ENCODE assay signal across 14 mouse cellular contexts in the genomic region with DNA sequence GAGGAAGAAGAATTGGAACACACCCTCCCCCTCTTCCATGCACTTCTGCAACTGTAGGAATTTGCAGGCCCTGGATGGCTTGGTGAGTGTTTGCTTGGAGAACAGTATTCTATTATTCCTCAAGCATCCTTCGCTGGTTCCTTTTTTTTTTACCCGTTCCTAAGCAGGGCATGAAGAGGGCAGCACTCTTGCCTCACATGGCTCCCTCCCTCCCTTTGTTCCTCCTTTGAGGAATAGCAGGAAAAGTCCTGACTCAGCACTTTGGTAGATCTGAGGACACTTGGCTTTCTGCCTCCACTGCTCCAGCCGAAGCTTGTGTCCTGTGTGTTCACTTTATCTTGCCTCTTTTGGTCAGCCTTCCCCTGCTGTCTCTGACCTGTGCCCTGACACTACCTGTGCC.
A peak's percentile ranks its signal among the peaks of the same experiment; 100 is the strongest.
DNase-seq lines count a peak whose midpoint lies in the region; ATAC-seq lines count a peak whose summit lies in the region.
"Had no signal": no experiment of that assay in that cellular context is flagged by ENCODE, and none has a peak within 500 bp of the region (broad histone marks: within the 10 kb centered on the region; RNA-seq: fewer than 3 reads in every experiment).

No protein-coding gene starts in this region.

- no peaks in the 10 kb centered on the region for H3K27me3 ChIP-seq in forebrain, embryonic 14.5 days (replicated peaks; ENCODE audit: control insufficient read depth, insufficient read depth, low read length)
- no peaks in the 10 kb centered on the region for H3K27me3 ChIP-seq in forebrain, embryonic 10.5 days (ENCODE audit: poor library complexity, severe bottlenecking)
- no peaks in the 10 kb centered on the region for H3K27me3 ChIP-seq in midbrain, embryonic 11.5 days (ENCODE audit: control insufficient read depth, insufficient read depth, low read length)
- 0 out of 2 replicates have a peak, but pooled peaks cover 2% of the 10 kb centered on the region for H3K27me3 ChIP-seq in midbrain, embryonic 13.5 days
- H3K27me3 ChIP-seq in heart, embryonic 12.5 days (replicated peaks), result no peaks in the 10 kb centered on the region
- H3K27me3 ChIP-seq: limb, embryonic 13.5 days had no signal

- H3K4me1 ChIP-seq in forebrain, embryonic 14.5 days (ENCODE audit: control insufficient read depth, insufficient read depth, low read length), result no peaks in the 10 kb centered on the region
- H3K4me1 ChIP-seq in forebrain, embryonic 10.5 days, result peaks cover 5% of the 10 kb centered on the region; the same call in 1 of the 2 replicates
- no peaks in the 10 kb centered on the region for H3K4me1 ChIP-seq in midbrain, embryonic 11.5 days (ENCODE audit: control insufficient read depth, insufficient read depth, low read length)
- no peaks in the 10 kb centered on the region for H3K4me1 ChIP-seq in midbrain, embryonic 13.5 days (replicated peaks)
- peaks cover 5% of the 10 kb centered on the region; the same call in 1 of the 2 replicates for H3K4me1 ChIP-seq in heart, embryonic 12.5 days (replicated peaks)

- peak; percentile 26 for DNase-seq in forebrain, embryonic 14.5 days (ENCODE audit: low spot score)
- DNase-seq in forebrain, embryonic 10.5 days (ENCODE audit: extremely low spot score, low spot score), result no peak
- DNase-seq in midbrain, embryonic 11.5 days (ENCODE audit: low spot score, missing footprints), result peak; percentile 77
- no peak for DNase-seq in right cerebral cortex, postnatal 14 days
- DNase-seq: adrenal gland, postnatal 36 days; heart, postnatal 36 days; layer of hippocampus, postnatal 36 days had no signal

- H3K4me2 ChIP-seq in forebrain, embryonic 14.5 days (ENCODE audit: low read length), result no peak overlapping the region
- H3K4me2 ChIP-seq in midbrain, embryonic 11.5 days, result no peak overlapping the region
- H3K4me2 ChIP-seq in midbrain, embryonic 13.5 days (replicated peaks), result no peak overlapping the region
- H3K4me2 ChIP-seq in heart, embryonic 12.5 days, result no peak overlapping the region
- H3K4me2 ChIP-seq: limb, embryonic 13.5 days had no signal

- ATAC-seq in forebrain, embryonic 14.5 days, result no peak
- ATAC-seq in midbrain, embryonic 11.5 days (ENCODE audit: low FRiP score), result no peak
- no peak for ATAC-seq in midbrain, embryonic 13.5 days
- ATAC-seq in granulocyte monocyte progenitor cell, adult 5-6 weeks (replicated peaks; ENCODE audit: poor library complexity, severe bottlenecking), result peak; percentile 44
- ATAC-seq in megakaryocyte, adult 5-6 weeks (ENCODE audit: poor library complexity, severe bottlenecking), result 0 out of 2 replicates have a peak, but pooled peaks have one; percentile 35
- ATAC-seq in heart, embryonic 12.5 days (ENCODE audit: insufficient number of reproducible peaks, low FRiP score), result no peak
- ATAC-seq: intestine, postnatal 0 days had no signal

- no peak overlapping the region for H3K4me3 ChIP-seq in forebrain, embryonic 14.5 days (ENCODE audit: low read depth, low read length)
- H3K4me3 ChIP-seq in forebrain, embryonic 10.5 days, result no peak overlapping the region
- no peak overlapping the region for H3K4me3 ChIP-seq in midbrain, embryonic 11.5 days (ENCODE audit: low read depth, low read length)
- no peak overlapping the region for H3K4me3 ChIP-seq in midbrain, embryonic 13.5 days (replicated peaks)
- no peak overlapping the region for H3K4me3 ChIP-seq in heart, embryonic 12.5 days
- H3K4me3 ChIP-seq: limb, embryonic 13.5 days had no signal

- WGBS in forebrain, embryonic 14.5 days, result 30% methylated on average over 3 of the region's 3 CpGs
- WGBS in forebrain, embryonic 10.5 days, result 41% methylated on average over 3 of the region's 3 CpGs
- WGBS in midbrain, embryonic 11.5 days, result 45% methylated on average over 3 of the region's 3 CpGs
- 25% methylated on average over 3 of the region's 3 CpGs for WGBS in midbrain, embryonic 13.5 days
- 25% methylated on average over 3 of the region's 3 CpGs for WGBS in heart, embryonic 12.5 days

- H3K27ac ChIP-seq in forebrain, embryonic 14.5 days (ENCODE audit: low read depth, low read length), result no peak overlapping the region
- no peak overlapping the region for H3K27ac ChIP-seq in forebrain, embryonic 10.5 days
- H3K27ac ChIP-seq in midbrain, embryonic 11.5 days (ENCODE audit: low read depth, low read length), result no peak overlapping the region
- no peak overlapping the region for H3K27ac ChIP-seq in midbrain, embryonic 13.5 days
- no peak overlapping the region for H3K27ac ChIP-seq in heart, embryonic 12.5 days (ENCODE audit: poor library complexity, severe bottlenecking)
- H3K27ac ChIP-seq: limb, embryonic 13.5 days; stomach, postnatal 0 days had no signal

- H3K36me3 ChIP-seq in forebrain, embryonic 14.5 days (ENCODE audit: control insufficient read depth, insufficient read depth, low read length), result no peaks in the 10 kb centered on the region
- H3K36me3 ChIP-seq in forebrain, embryonic 10.5 days (replicated peaks), result no peaks in the 10 kb centered on the region
- no peaks in the 10 kb centered on the region for H3K36me3 ChIP-seq in midbrain, embryonic 11.5 days (ENCODE audit: control insufficient read depth, insufficient read depth, low read length)
- H3K36me3 ChIP-seq in midbrain, embryonic 13.5 days, result no peaks in the 10 kb centered on the region
- no peaks in the 10 kb centered on the region for H3K36me3 ChIP-seq in heart, embryonic 12.5 days
- H3K36me3 ChIP-seq: limb, embryonic 13.5 days had no signal

- no peak overlapping the region for H3K9ac ChIP-seq in forebrain, embryonic 14.5 days (ENCODE audit: low read length)
- H3K9ac ChIP-seq in midbrain, embryonic 11.5 days (ENCODE audit: low read length), result no peak overlapping the region
- no peak overlapping the region for H3K9ac ChIP-seq in midbrain, embryonic 13.5 days (replicated peaks)
- H3K9ac ChIP-seq in heart, embryonic 12.5 days, result no peak overlapping the region
- H3K9ac ChIP-seq: limb, embryonic 13.5 days had no signal

- no peaks in the 10 kb centered on the region for H3K9me3 ChIP-seq in forebrain, embryonic 14.5 days (replicated peaks; ENCODE audit: control insufficient read depth, low read length)
- H3K9me3 ChIP-seq in forebrain, embryonic 10.5 days, result no peaks in the 10 kb centered on the region
- H3K9me3 ChIP-seq in midbrain, embryonic 11.5 days (ENCODE audit: control insufficient read depth, low read length), result no peaks in the 10 kb centered on the region
- H3K9me3 ChIP-seq in midbrain, embryonic 13.5 days, result no peaks in the 10 kb centered on the region
- no peaks in the 10 kb centered on the region for H3K9me3 ChIP-seq in heart, embryonic 12.5 days (replicated peaks)
- H3K9me3 ChIP-seq: limb, embryonic 13.5 days had no signal

Comparison
In these comparisons a context has a peak if more than half of its experiments do, and no peak if none do; other contexts are left out.
1. DNase-seq: peak in forebrain, embryonic 14.5 days (single experiment) and midbrain, embryonic 11.5 days (single experiment); none in forebrain, embryonic 10.5 days (single experiment) and right cerebral cortex, postnatal 14 days (single experiment).
2. ATAC-seq: peak in granulocyte monocyte progenitor cell, adult 5-6 weeks (single experiment) and megakaryocyte, adult 5-6 weeks (single experiment); none in forebrain, embryonic 14.5 days (single experiment), midbrain, embryonic 11.5 days (single experiment), midbrain, embryonic 13.5 days (single experiment) and heart, embryonic 12.5 days (single experiment).